Comparison of ENCODE assay signal across 10 mouse cellular contexts in the genomic region with DNA sequence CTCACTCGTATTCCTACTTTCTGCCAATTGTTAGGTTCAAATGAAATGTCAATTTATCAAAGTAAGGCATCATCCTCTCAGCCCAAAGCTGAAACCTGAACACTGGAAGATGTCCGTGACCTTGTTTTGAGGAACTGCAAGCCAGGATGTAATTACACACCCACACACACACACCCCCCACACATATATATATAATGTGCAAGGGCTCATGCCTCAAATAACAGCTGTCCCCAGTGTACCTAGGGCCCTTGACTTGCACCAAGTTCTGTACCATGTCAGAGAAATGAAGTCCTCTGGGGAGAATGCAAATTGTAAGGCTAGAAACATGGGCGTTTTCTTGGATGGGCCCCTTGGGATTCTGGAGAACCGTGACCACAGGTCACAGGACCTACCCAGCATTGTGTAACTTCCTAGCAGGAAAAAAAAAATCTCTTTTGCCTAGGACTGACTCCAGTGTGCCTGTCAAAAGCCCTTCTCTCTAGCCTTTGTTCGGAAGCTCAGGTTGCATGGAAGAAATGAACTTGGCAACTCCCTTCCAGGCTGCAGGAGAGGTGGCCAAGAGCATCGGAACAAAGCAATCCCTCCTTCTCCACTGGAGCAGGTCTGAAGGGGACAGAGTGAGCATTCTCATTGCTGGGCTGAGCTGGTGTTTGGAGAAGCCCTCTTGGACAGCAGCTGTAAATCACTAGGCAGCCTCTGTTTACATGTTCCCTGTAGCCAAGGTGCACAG.
A peak's percentile ranks its signal among the peaks of the same experiment; 100 is the strongest.
DNase-seq lines count a peak whose midpoint lies in the region; ATAC-seq lines count a peak whose summit lies in the region.
"Had no signal": no experiment of that assay in that cellular context is flagged by ENCODE, and none has a peak within 500 bp of the region (broad histone marks: within the 10 kb centered on the region; RNA-seq: fewer than 3 reads in every experiment).

No protein-coding gene starts in this region.

- ATAC-seq in intestine, embryonic 14.5 days (replicated peaks; ENCODE audit: low FRiP score, low TSS enrichment, low read depth) = peak; percentile 43; the same call in 1 of the 2 replicates
- ATAC-seq in limb, embryonic 13.5 days (ENCODE audit: low FRiP score, low read depth) = peak; percentile 48; the same call in 1 of the 2 replicates

- no peak overlapping the region for H3K4me2 ChIP-seq in intestine, embryonic 14.5 days (ENCODE audit: low read length)
- no peak overlapping the region for H3K4me2 ChIP-seq in limb, embryonic 13.5 days (replicated peaks)

- no peaks in the 10 kb centered on the region for H3K27me3 ChIP-seq in heart, embryonic 10.5 days (ENCODE audit: insufficient read depth, poor library complexity, severe bottlenecking)
- H3K27me3 ChIP-seq in embryonic facial prominence, embryonic 10.5 days (replicated peaks; ENCODE audit: low read depth, poor library complexity, severe bottlenecking) = no peaks in the 10 kb centered on the region
- H3K27me3 ChIP-seq in intestine, embryonic 14.5 days (replicated peaks; ENCODE audit: control insufficient read depth, insufficient read depth, low read length) = no peaks in the 10 kb centered on the region
- H3K27me3 ChIP-seq in limb, embryonic 13.5 days = no peaks in the 10 kb centered on the region
- H3K27me3 ChIP-seq: CH12.LX had no signal

- no peaks in the 10 kb centered on the region for H3K36me3 ChIP-seq in heart, embryonic 10.5 days
- H3K36me3 ChIP-seq in embryonic facial prominence, embryonic 10.5 days (replicated peaks) = no peaks in the 10 kb centered on the region
- H3K36me3 ChIP-seq in intestine, embryonic 14.5 days (ENCODE audit: control insufficient read depth, insufficient read depth, low read length) = no peaks in the 10 kb centered on the region
- H3K36me3 ChIP-seq in limb, embryonic 13.5 days = no peaks in the 10 kb centered on the region

- no peak overlapping the region for H3K9ac ChIP-seq in intestine, embryonic 14.5 days (ENCODE audit: low read length)
- H3K9ac ChIP-seq in limb, embryonic 13.5 days = no peak overlapping the region

- no peak overlapping the region for H3K27ac ChIP-seq in heart, embryonic 10.5 days
- H3K27ac ChIP-seq in embryonic facial prominence, embryonic 10.5 days (replicated peaks) = peak overlapping the region; percentile 52; the same call in 1 of the 2 replicates
- H3K27ac ChIP-seq in intestine, embryonic 14.5 days (ENCODE audit: low read depth) = peak overlapping the region; percentile 47; the same call in 1 of the 2 replicates
- H3K27ac ChIP-seq in limb, embryonic 13.5 days = peak overlapping the region; percentile 33; the same call in 1 of the 2 replicates

- 72% methylated on average over 6 of the region's 6 CpGs for WGBS in heart, embryonic 10.5 days
- WGBS in embryonic facial prominence, embryonic 10.5 days = 67% methylated on average over 6 of the region's 6 CpGs
- WGBS in intestine, embryonic 14.5 days = 32% methylated on average over 6 of the region's 6 CpGs
- WGBS in limb, embryonic 13.5 days = 53% methylated on average over 6 of the region's 6 CpGs

- peak; percentile 98 for DNase-seq in heart, adult 11 months
- DNase-seq in heart, embryonic 10.5 days (ENCODE audit: low spot score) = no peak
- DNase-seq in embryonic facial prominence, embryonic 10.5 days (ENCODE audit: low spot score) = no peak
- no peak for DNase-seq in intestine, embryonic 14.5 days (ENCODE audit: low spot score)
- DNase-seq in layer of hippocampus, postnatal 14 days (ENCODE audit: low spot score in 2 of 2) = no peak
- no peak for DNase-seq in right cerebral cortex, postnatal 10 days (ENCODE audit: low spot score in 2 of 2)
- DNase-seq in thymus, postnatal 0 days (ENCODE audit: low spot score) = no peak
- DNase-seq: midbrain, embryonic 14.5 days had no signal

- no peaks in the 10 kb centered on the region for H3K9me3 ChIP-seq in heart, embryonic 10.5 days
- no peaks in the 10 kb centered on the region for H3K9me3 ChIP-seq in embryonic facial prominence, embryonic 10.5 days
- no peaks in the 10 kb centered on the region for H3K9me3 ChIP-seq in intestine, embryonic 14.5 days (ENCODE audit: control insufficient read depth, low read length)
- no peaks in the 10 kb centered on the region for H3K9me3 ChIP-seq in limb, embryonic 13.5 days

- H3K4me1 ChIP-seq in heart, embryonic 10.5 days = peaks cover 11% of the 10 kb centered on the region
- peaks cover 16% of the 10 kb centered on the region for H3K4me1 ChIP-seq in embryonic facial prominence, embryonic 10.5 days
- H3K4me1 ChIP-seq in intestine, embryonic 14.5 days (replicated peaks; ENCODE audit: control insufficient read depth, insufficient read depth, low read length) = peaks cover 17% of the 10 kb centered on the region
- H3K4me1 ChIP-seq in limb, embryonic 13.5 days = peaks cover 17% of the 10 kb centered on the region

- no peak overlapping the region for H3K4me3 ChIP-seq in heart, embryonic 10.5 days
- no peak overlapping the region for H3K4me3 ChIP-seq in embryonic facial prominence, embryonic 10.5 days
- no peak overlapping the region for H3K4me3 ChIP-seq in intestine, embryonic 14.5 days (ENCODE audit: low read depth, low read length)
- no peak overlapping the region for H3K4me3 ChIP-seq in limb, embryonic 13.5 days
